8 mouse cellular contexts compared by ENCODE assay signal in the genomic region with DNA sequence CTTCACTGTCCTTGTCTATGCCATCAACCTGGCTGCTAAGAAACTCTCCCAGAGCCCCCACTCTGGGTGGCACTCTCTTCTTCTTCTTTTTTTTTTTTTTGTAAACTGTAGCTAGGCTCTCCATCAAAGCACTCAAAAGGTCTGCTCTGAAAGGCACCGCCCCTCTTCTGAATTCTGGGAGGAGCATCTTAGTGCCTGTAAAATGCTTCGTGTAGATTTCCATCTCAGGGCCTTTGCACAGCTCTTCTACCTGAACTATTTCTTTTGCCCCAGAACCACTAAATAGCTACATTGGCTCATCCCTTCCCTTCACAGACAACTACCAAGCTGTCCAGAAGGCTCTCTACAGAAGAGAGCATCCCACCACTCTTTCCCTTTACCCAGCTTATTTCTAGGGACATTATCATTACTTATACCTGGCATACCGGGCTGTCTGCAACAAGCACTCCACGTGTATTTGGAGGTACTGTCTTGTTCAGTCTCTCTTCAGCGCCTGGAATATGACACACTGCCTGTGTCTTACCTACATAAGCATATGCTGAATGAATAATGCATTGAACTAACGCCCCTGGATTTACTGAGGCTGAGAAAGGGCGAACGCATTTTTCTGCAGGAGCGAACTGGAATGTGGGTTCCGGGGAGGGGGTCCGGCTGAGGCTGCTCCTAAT. TPM values are rescaled to one million over a fixed set of nuclear protein-coding genes. Genes with fewer than 3 reads are reported as not detected.
DNase-seq lines count a peak whose midpoint lies in the region; ATAC-seq lines count a peak whose summit lies in the region.

No protein-coding gene starts in this region.

- H3K9me3 ChIP-seq in heart, embryonic 16.5 days (replicated peaks; ENCODE audit: control insufficient read depth, low read length): no peaks in the 10 kb centered on the region
- no peaks in the 10 kb centered on the region for H3K9me3 ChIP-seq in forebrain, embryonic 16.5 days (ENCODE audit: control insufficient read depth, low read length)
- H3K9me3 ChIP-seq in lung, embryonic 16.5 days (ENCODE audit: control insufficient read depth, low read length): no peaks in the 10 kb centered on the region
- no peaks in the 10 kb centered on the region for H3K9me3 ChIP-seq in stomach, embryonic 15.5 days

- peak overlapping the region; percentile 67 for H3K4me2 ChIP-seq in heart, embryonic 16.5 days (ENCODE audit: low read depth, low read length)
- peak overlapping the region; percentile 74 for H3K4me2 ChIP-seq in forebrain, embryonic 16.5 days (ENCODE audit: low read length)
- H3K4me2 ChIP-seq in lung, embryonic 16.5 days (ENCODE audit: low read depth, low read length): peak overlapping the region; percentile 82
- peak overlapping the region; percentile 88 for H3K4me2 ChIP-seq in stomach, embryonic 15.5 days

- H3K36me3 ChIP-seq in heart, embryonic 16.5 days (ENCODE audit: control insufficient read depth, insufficient read depth): peaks cover 9% of the 10 kb centered on the region
- 0 out of 2 replicates have a peak, but pooled peaks cover 2% of the 10 kb centered on the region for H3K36me3 ChIP-seq in forebrain, embryonic 16.5 days (ENCODE audit: control insufficient read depth, insufficient read depth)
- H3K36me3 ChIP-seq in lung, embryonic 16.5 days (ENCODE audit: control insufficient read depth, insufficient read depth, low read length): peaks cover 10% of the 10 kb centered on the region
- H3K36me3 ChIP-seq in stomach, embryonic 15.5 days: peaks cover 7% of the 10 kb centered on the region; the same call in 1 of the 2 replicates

- no peaks in the 10 kb centered on the region for H3K27me3 ChIP-seq in heart, embryonic 16.5 days (ENCODE audit: control insufficient read depth, insufficient read depth, low read length)
- no peaks in the 10 kb centered on the region for H3K27me3 ChIP-seq in forebrain, embryonic 16.5 days (replicated peaks; ENCODE audit: control insufficient read depth, insufficient read depth, low read length)
- H3K27me3 ChIP-seq in lung, embryonic 16.5 days (ENCODE audit: control insufficient read depth, insufficient read depth, low read depth, low read length): no peaks in the 10 kb centered on the region
- H3K27me3 ChIP-seq in stomach, embryonic 15.5 days (replicated peaks): no peaks in the 10 kb centered on the region

- no peak for DNase-seq in heart, adult 18-20 months
- peak; percentile 84 for DNase-seq in R1 (ENCODE audit: low read depth, low spot score)
- DNase-seq in cerebellum, adult 11-12 months: no peak
- no peak for DNase-seq in cerebellum, adult 8-10 months

- H3K4me3 ChIP-seq in heart, embryonic 16.5 days (ENCODE audit: low read length): peak overlapping the region; percentile 82
- peak overlapping the region; percentile 67 for H3K4me3 ChIP-seq in forebrain, embryonic 16.5 days (replicated peaks; ENCODE audit: low read length)
- H3K4me3 ChIP-seq in lung, embryonic 16.5 days (ENCODE audit: low read length): peak overlapping the region; percentile 66
- peak overlapping the region; percentile 88 for H3K4me3 ChIP-seq in stomach, embryonic 15.5 days (replicated peaks)

- H3K9ac ChIP-seq in heart, embryonic 16.5 days (ENCODE audit: low read length): peak overlapping the region; percentile 84
- H3K9ac ChIP-seq in forebrain, embryonic 16.5 days (replicated peaks; ENCODE audit: low read depth, low read length): peak overlapping the region; percentile 91
- peak overlapping the region; percentile 86 for H3K9ac ChIP-seq in lung, embryonic 16.5 days (ENCODE audit: low read length)
- peak overlapping the region; percentile 77 for H3K9ac ChIP-seq in stomach, embryonic 15.5 days

- ATAC-seq in heart, embryonic 16.5 days (replicated peaks; ENCODE audit: extremely low read depth, insufficient read depth, low FRiP score): no peak
- peak; percentile 48; the same call in 1 of the 2 replicates for ATAC-seq in forebrain, embryonic 16.5 days
- ATAC-seq in lung, embryonic 16.5 days (ENCODE audit: low read depth): peak; percentile 8; the same call in 1 of the 2 replicates
- 0 out of 2 replicates have a peak, but pooled peaks have one; percentile 5 for ATAC-seq in stomach, embryonic 15.5 days (ENCODE audit: insufficient read depth, low FRiP score, low read depth)

- peak overlapping the region; percentile 66 for H3K27ac ChIP-seq in heart, embryonic 16.5 days (ENCODE audit: low read length)
- peak overlapping the region; percentile 80 for H3K27ac ChIP-seq in forebrain, embryonic 16.5 days (ENCODE audit: low read length)
- H3K27ac ChIP-seq in lung, embryonic 16.5 days (ENCODE audit: low read length): 0 out of 2 replicates have a peak overlapping the region, but pooled peaks have one; percentile 4
- H3K27ac ChIP-seq in stomach, embryonic 15.5 days: peak overlapping the region; percentile 59; the same call in 1 of the 2 replicates

- WGBS in heart, embryonic 16.5 days: 1% methylated on average over 11 of the region's 11 CpGs
- 1% methylated on average over 11 of the region's 11 CpGs for WGBS in forebrain, embryonic 16.5 days
- under 1% methylated on average over 11 of the region's 11 CpGs for WGBS in lung, embryonic 16.5 days
- 2% methylated on average over 11 of the region's 11 CpGs for WGBS in stomach, embryonic 15.5 days

- H3K4me1 ChIP-seq in heart, embryonic 16.5 days (ENCODE audit: control insufficient read depth, insufficient read depth, low read length): peaks cover 5% of the 10 kb centered on the region
- H3K4me1 ChIP-seq in forebrain, embryonic 16.5 days (replicated peaks; ENCODE audit: control insufficient read depth, insufficient read depth, low read length): peaks cover 7% of the 10 kb centered on the region
- H3K4me1 ChIP-seq in lung, embryonic 16.5 days (replicated peaks; ENCODE audit: control insufficient read depth, insufficient read depth, low read length): peaks cover 6% of the 10 kb centered on the region
- peaks cover 5% of the 10 kb centered on the region for H3K4me1 ChIP-seq in stomach, embryonic 15.5 days

RNA-seq across cellular contexts. Expression of a gene that starts 0.8 kb away (rescaled TPM):
- polyA plus RNA-seq in heart, embryonic 16.5 days (2015; fragmentation: Nextera tagmentation; extraction: Ambion mirVana): 42.8 and 44.6 TPM in 2 replicates
- total RNA-seq in heart, adult 18-20 months (2021): 10 to 100 TPM; 18.5 to 22.9 TPM
- 90.1 and 99.5 TPM in 2 replicates for polyA plus RNA-seq in forebrain, embryonic 16.5 days (2015; fragmentation: Nextera tagmentation; extraction: Ambion mirVana)
- polyA plus RNA-seq in lung, embryonic 16.5 days (2015; fragmentation: Nextera tagmentation; extraction: Ambion mirVana): 63.9 and 67.2 TPM in 2 replicates
- 58.5 and 69.5 TPM in 2 replicates for polyA plus RNA-seq in stomach, embryonic 15.5 days (2015; fragmentation: Nextera tagmentation; extraction: Ambion mirVana)

RNA-seq across cellular contexts. Expression of a gene that starts 8.0 kb away (rescaled TPM):
- polyA plus RNA-seq in heart, embryonic 16.5 days (2015; fragmentation: Nextera tagmentation; extraction: Ambion mirVana): 15.8 and 17.2 TPM in 2 replicates
- 10 to 100 TPM in 1 of 2 experiments, 1 to 10 TPM in 1; 6.0 to 10.3 TPM for total RNA-seq in heart, adult 18-20 months (2021)
- polyA plus RNA-seq in forebrain, embryonic 16.5 days (2015; fragmentation: Nextera tagmentation; extraction: Ambion mirVana): 5.7 and 7.7 TPM in 2 replicates
- 7.5 and 10.1 TPM in 2 replicates for polyA plus RNA-seq in lung, embryonic 16.5 days (2015; fragmentation: Nextera tagmentation; extraction: Ambion mirVana)
- polyA plus RNA-seq in stomach, embryonic 15.5 days (2015; fragmentation: Nextera tagmentation; extraction: Ambion mirVana): 6.9 and 12.3 TPM in 2 replicates

RNA-seq across cellular contexts. Expression of a gene that starts 8.3 kb away (rescaled TPM):
- polyA plus RNA-seq in heart, embryonic 16.5 days (2015; fragmentation: Nextera tagmentation; extraction: Ambion mirVana): 15.4 and 17.0 TPM in 2 replicates
- 10 to 100 TPM; 11.0 to 11.2 TPM for total RNA-seq in heart, adult 18-20 months (2021)
- 32.5 TPM in 2 replicates for polyA plus RNA-seq in forebrain, embryonic 16.5 days (2015; fragmentation: Nextera tagmentation; extraction: Ambion mirVana)
- 19.9 and 21.0 TPM in 2 replicates for polyA plus RNA-seq in lung, embryonic 16.5 days (2015; fragmentation: Nextera tagmentation; extraction: Ambion mirVana)
- polyA plus RNA-seq in stomach, embryonic 15.5 days (2015; fragmentation: Nextera tagmentation; extraction: Ambion mirVana): 20.7 and 20.8 TPM in 2 replicates

RNA-seq across cellular contexts. Expression of a gene that starts 8.6 kb away (rescaled TPM):
- polyA plus RNA-seq in heart, embryonic 16.5 days (2015; fragmentation: Nextera tagmentation; extraction: Ambion mirVana): 78.9 and 83.6 TPM in 2 replicates
- 10 to 100 TPM; 52.7 to 61.5 TPM for total RNA-seq in heart, adult 18-20 months (2021)
- polyA plus RNA-seq in forebrain, embryonic 16.5 days (2015; fragmentation: Nextera tagmentation; extraction: Ambion mirVana): 2.0 TPM in 2 replicates
- 12.5 and 13.9 TPM in 2 replicates for polyA plus RNA-seq in lung, embryonic 16.5 days (2015; fragmentation: Nextera tagmentation; extraction: Ambion mirVana)
- polyA plus RNA-seq in stomach, embryonic 15.5 days (2015; fragmentation: Nextera tagmentation; extraction: Ambion mirVana): 14.5 and 17.5 TPM in 2 replicates

RNA-seq across cellular contexts. Expression of a gene that starts 25.5 kb away (rescaled TPM):
- polyA plus RNA-seq in heart, embryonic 16.5 days (2015; fragmentation: Nextera tagmentation; extraction: Ambion mirVana): 166 and 174 TPM in 2 replicates
- 10 to 100 TPM; 45.0 to 48.0 TPM for total RNA-seq in heart, adult 18-20 months (2021)
- 219 and 239 TPM in 2 replicates for polyA plus RNA-seq in forebrain, embryonic 16.5 days (2015; fragmentation: Nextera tagmentation; extraction: Ambion mirVana)
- polyA plus RNA-seq in lung, embryonic 16.5 days (2015; fragmentation: Nextera tagmentation; extraction: Ambion mirVana): 273 and 291 TPM in 2 replicates
- polyA plus RNA-seq in stomach, embryonic 15.5 days (2015; fragmentation: Nextera tagmentation; extraction: Ambion mirVana): 284 and 331 TPM in 2 replicates

Comparison
In these comparisons a context has a peak if more than half of its experiments do, and no peak if none do; other contexts are left out.
1. H3K27ac ChIP-seq: peak in every context shown above with its lines; median percentile 80 in forebrain, embryonic 16.5 days; 66 in heart, embryonic 16.5 days; 59 in stomach, embryonic 15.5 days; 4 in lung, embryonic 16.5 days.